Mouse (Mus musculus) forebrain, embryonic 15.5 days (tissue): Measurements from ENCODE around the gene Slc39a2. TPM values are rescaled to one million over a fixed set of nuclear protein-coding genes. Genes with fewer than 3 reads are reported as not detected.
"Not testable (repeated sequence)": the region's sequence is repeated elsewhere in the genome, so short reads cannot be mapped to it uniquely, and the experiment has no call there.

Experiments used
- ATAC-seq: fragments of 200-750 bp; cut with Nextera tagmentation; replicated peaks from 2 replicates; pipeline ENCODE4 v1.8.0; 2017; ENCODE audit warnings: mild to moderate bottlenecking, moderate TSS enrichment, moderate library complexity
- H3K27ac ChIP-seq: fragments of 300-500 bp; sonication (generic); replicated peaks from 2 replicates; pipeline ENCODE4 v1.5.1; 2015; ENCODE audit warnings: mild to moderate bottlenecking, inconsistent platforms
- H3K27me3 ChIP-seq: fragments of 300-500 bp; sonication (generic); 2 replicates; pipeline ENCODE4 v1.6.1; 2015; ENCODE audit warnings: inconsistent platforms
- H3K36me3 ChIP-seq: fragments of 300-500 bp; sonication (generic); 2 replicates; pipeline ENCODE4 v1.6.1; 2015; ENCODE audit warnings: mild to moderate bottlenecking, inconsistent platforms
- H3K4me1 ChIP-seq: fragments of 300-500 bp; sonication (generic); 2 replicates; pipeline ENCODE4 v1.6.1; 2015; ENCODE audit warnings: inconsistent platforms
- H3K4me2 ChIP-seq: fragments of 300-500 bp; sonication (generic); replicated peaks from 2 replicates; pipeline ENCODE4 v1.6.1; 2015; ENCODE audit warnings: mild to moderate bottlenecking, inconsistent platforms
- H3K4me3 ChIP-seq: fragments of 300-500 bp; sonication (generic); 2 replicates; pipeline ENCODE4 v1.5.1; 2015; ENCODE audit warnings: mild to moderate bottlenecking, inconsistent platforms
- H3K9ac ChIP-seq: fragments of 300-500 bp; sonication (generic); replicated peaks from 2 replicates; pipeline ENCODE4 v1.6.1; 2015; ENCODE audit warnings: mild to moderate bottlenecking, inconsistent platforms
- H3K9me3 ChIP-seq: fragments of 300-500 bp; sonication (generic); 2 replicates; pipeline ENCODE4 v1.6.1; 2016; ENCODE audit warnings: inconsistent platforms
- WGBS: fragments of 180-500 bp; shearing (Covaris S2); methylation state at CpG from one replicate; pipeline ENCODE4 v1.1.7; 2015; ENCODE audit warnings: mixed read lengths; 5-methylcytosine and 5-hydroxymethylcytosine counted together
- polyA plus RNA-seq: library from polyadenylated mRNA; unstranded; fragments of >200 nt; fragmentation: Nextera tagmentation; extraction: Ambion mirVana; gene quantifications from 2 replicates; pipeline ENCODE4 v1.2.1, GENCODE M21; 2015

Slc39a2 gene
- polyA plus RNA-seq, 1 experiment from 2014 or later: 1.9 TPM

DNA sequence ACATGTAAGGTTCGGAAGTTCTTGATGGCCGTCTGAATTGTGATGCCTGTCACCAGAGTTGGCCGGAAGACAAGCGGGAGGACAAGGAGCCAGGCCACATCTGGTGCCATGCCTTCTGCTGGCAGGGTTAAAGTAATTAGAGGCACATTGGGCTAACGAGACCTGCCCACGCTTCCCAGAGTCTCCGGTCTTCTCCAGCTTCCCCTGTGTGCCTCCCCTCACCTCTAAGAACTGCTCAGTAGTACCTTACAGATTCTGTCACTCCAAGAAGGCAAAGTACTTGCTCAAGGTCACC lies 29.8 kb downstream of the Slc39a2 start, which contains the start of gene Rnase13:
TSS of gene Rnase13 (minus strand) at position 203 of the 295 bp plus-strand sequence.
- 62% methylated on average over 7 of the region's 7 CpGs for WGBS
- H3K27ac ChIP-seq: no peak within 1 kb of the TSS

GRCm38 (mm10) chr14:51922910-51923309 lies 30.2 kb downstream of the Slc39a2 start:
- Histone ChIP-seq H3K36me3 (no peaks in the 10 kb centered on the region), H3K27me3 (no peaks in the 10 kb centered on the region), H3K9ac (no peak overlapping the region), H3K4me3 (no peak overlapping the region), H3K27ac (no peak overlapping the region), H3K9me3 (no peaks in the 10 kb centered on the region), H3K4me1 (peaks cover 8% of the 10 kb centered on the region; the same call in 1 of the 2 replicates), H3K4me2 (no peak overlapping the region)
- WGBS: 95% methylated on average over 2 of the region's 2 CpGs
- ATAC-seq: no peak

More for the DNA sequence above, 29.8 kb downstream of the Slc39a2 start, which contains the start of gene Rnase13:
- peaks cover 8% of the 10 kb centered on the region; the same call in 1 of the 2 replicates for H3K4me1 ChIP-seq
- H3K4me3 ChIP-seq: no peak within 1 kb of the TSS
- no peak for ATAC-seq
- no peaks in the 10 kb centered on the region for H3K27me3 ChIP-seq
- H3K9ac ChIP-seq: no peak within 1 kb of the TSS
- H3K36me3 ChIP-seq: no peaks in the 10 kb centered on the region
- no peak within 1 kb of the TSS for H3K4me2 ChIP-seq
- H3K9me3 ChIP-seq: no peaks in the 10 kb centered on the region

GRCm38 (mm10) chr14:51923492-51923891 lies 30.8 kb downstream of the Slc39a2 start:
- H3K4me3 ChIP-seq: no peak overlapping the region
- H3K4me1 ChIP-seq: peaks cover 8% of the 10 kb centered on the region; the same call in 1 of the 2 replicates
- ATAC-seq: no peak
- H3K27ac ChIP-seq: no peak overlapping the region
- no peaks in the 10 kb centered on the region for H3K36me3 ChIP-seq
- H3K9ac ChIP-seq: no peak overlapping the region
- H3K9me3 ChIP-seq: no peaks in the 10 kb centered on the region
- no peak overlapping the region for H3K4me2 ChIP-seq
- 87% methylated on average over 4 of the region's 4 CpGs for WGBS
- H3K27me3 ChIP-seq: no peaks in the 10 kb centered on the region

GRCm38 (mm10) chr14:51926930-51927329 lies 34.2 kb downstream of the Slc39a2 start:
- H3K4me1 ChIP-seq: peaks cover 19% of the 10 kb centered on the region; the same call in 1 of the 2 replicates
- H3K4me2 ChIP-seq, H3K9me3 ChIP-seq, H3K27ac ChIP-seq, H3K4me3 ChIP-seq, ATAC-seq, H3K27me3 ChIP-seq, H3K36me3 ChIP-seq, H3K9ac ChIP-seq: not testable (repeated sequence)
- 95% methylated on average over 11 of the region's 11 CpGs for WGBS

GRCm38 (mm10) chr14:51929309-51929943 lies 36.7 kb downstream of the Slc39a2 start:
- Histone ChIP-seq H3K9ac (no peak overlapping the region), H3K36me3 (no peaks in the 10 kb centered on the region), H3K4me1 (peaks cover 14% of the 10 kb centered on the region; the same call in 1 of the 2 replicates), H3K27me3 (no peaks in the 10 kb centered on the region), H3K9me3 (no peaks in the 10 kb centered on the region), H3K4me3 (no peak overlapping the region), H3K4me2 (no peak overlapping the region), H3K27ac (0 out of 2 replicates have a peak overlapping the region, but pooled peaks have one; percentile 9)
- WGBS: 72% methylated on average over 8 of the region's 8 CpGs
- peak; percentile 42; the same call in 1 of the 2 replicates for ATAC-seq

DNA sequence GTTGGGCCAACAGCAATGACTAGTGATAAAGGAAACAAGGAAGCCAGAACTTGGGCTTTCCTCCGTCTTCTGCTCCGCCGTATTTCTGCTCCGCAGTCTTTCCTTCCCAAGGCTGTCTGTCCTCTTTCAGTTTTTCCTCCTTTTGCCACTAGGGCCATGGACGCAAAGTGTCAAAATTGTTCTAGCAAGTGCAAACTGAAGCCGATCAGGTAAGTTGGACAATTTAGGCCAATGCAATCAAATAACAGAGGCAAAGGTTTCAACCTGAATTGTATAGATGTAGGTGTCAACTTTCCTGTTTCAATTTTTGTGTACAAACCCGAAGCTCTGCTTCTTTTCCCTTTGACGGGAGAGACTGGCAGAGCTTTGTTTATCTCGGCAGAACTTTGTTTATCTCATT lies 37.3 kb downstream of the Slc39a2 start:
- Histone ChIP-seq H3K4me2 (no peak overlapping the region), H3K27me3 (no peaks in the 10 kb centered on the region), H3K36me3 (no peaks in the 10 kb centered on the region), H3K27ac (peak overlapping the region; percentile 9; the same call in 1 of the 2 replicates), H3K9ac (no peak overlapping the region), H3K9me3 (no peaks in the 10 kb centered on the region), H3K4me3 (no peak overlapping the region), H3K4me1 (peaks cover 14% of the 10 kb centered on the region; the same call in 1 of the 2 replicates)
- ATAC-seq: no peak
- WGBS: 62% methylated on average over 9 of the region's 9 CpGs

- Histone ChIP-seq H3K27ac (no peak overlapping the region), H3K4me2 (no peak overlapping the region), H3K4me1 (peaks cover 14% of the 10 kb centered on the region; the same call in 1 of the 2 replicates), H3K27me3 (no peaks in the 10 kb centered on the region), H3K9ac (no peak overlapping the region), H3K36me3 (no peaks in the 10 kb centered on the region), H3K9me3 (no peaks in the 10 kb centered on the region), H3K4me3 (no peak overlapping the region)
- ATAC-seq: peak; percentile 87
- 32% methylated on average over 5 of the region's 5 CpGs for WGBS
These were observed 38.1 kb downstream of the Slc39a2 start for GRCm38 (mm10) chr14:51930824-51931223.

DNA sequence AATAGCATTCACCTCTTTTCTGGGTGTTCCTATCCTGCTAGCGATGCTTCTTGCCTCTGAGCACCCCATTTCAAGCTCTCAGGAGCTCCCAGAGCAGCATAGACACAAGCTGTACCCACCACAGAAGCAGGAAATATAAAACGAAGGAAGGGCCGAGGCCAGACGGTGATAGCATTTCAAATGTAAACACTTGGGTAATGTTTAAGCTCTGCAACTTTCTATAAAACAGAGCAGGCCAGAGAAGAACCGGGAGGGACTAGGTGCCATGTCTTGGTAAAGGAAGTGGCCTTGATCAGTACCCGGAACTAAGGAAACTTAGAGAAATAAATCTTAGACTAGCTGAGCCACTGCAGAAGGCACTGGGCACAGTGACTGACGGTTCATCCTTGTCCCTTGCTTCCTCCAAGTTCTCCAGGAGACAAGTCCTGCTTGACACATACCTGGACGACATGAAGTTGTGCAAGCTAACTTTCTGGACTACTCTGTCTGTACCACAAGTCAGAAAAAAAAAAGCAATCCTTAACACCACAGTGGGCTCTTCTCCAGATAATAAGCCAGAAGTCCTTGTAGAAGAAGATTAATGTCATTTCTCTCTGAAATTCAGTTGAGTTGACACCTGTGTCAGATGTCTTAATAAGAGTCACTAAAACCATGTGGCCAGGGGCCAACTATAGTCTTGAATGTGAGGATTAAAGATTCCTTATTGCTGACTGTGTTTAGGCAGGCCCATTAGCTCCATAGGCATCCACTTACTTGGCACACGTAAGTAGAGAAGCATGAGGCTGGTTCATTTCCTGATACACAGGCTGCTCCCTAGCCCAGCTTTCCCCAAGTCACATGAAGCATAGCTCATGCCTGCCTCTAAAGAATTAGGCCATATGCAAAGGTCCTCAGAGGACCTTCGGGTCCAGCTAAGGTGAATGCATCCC lies 39.7 kb downstream of the Slc39a2 start:
- no peak for ATAC-seq
- no peak overlapping the region for H3K9ac ChIP-seq
- H3K36me3 ChIP-seq: no peaks in the 10 kb centered on the region
- H3K9me3 ChIP-seq: no peaks in the 10 kb centered on the region
- H3K4me1 ChIP-seq: peaks cover 14% of the 10 kb centered on the region; the same call in 1 of the 2 replicates
- no peaks in the 10 kb centered on the region for H3K27me3 ChIP-seq
- no peak overlapping the region for H3K4me3 ChIP-seq
- H3K27ac ChIP-seq: no peak overlapping the region
- WGBS: 84% methylated on average over 10 of the region's 10 CpGs
- no peak overlapping the region for H3K4me2 ChIP-seq

DNA sequence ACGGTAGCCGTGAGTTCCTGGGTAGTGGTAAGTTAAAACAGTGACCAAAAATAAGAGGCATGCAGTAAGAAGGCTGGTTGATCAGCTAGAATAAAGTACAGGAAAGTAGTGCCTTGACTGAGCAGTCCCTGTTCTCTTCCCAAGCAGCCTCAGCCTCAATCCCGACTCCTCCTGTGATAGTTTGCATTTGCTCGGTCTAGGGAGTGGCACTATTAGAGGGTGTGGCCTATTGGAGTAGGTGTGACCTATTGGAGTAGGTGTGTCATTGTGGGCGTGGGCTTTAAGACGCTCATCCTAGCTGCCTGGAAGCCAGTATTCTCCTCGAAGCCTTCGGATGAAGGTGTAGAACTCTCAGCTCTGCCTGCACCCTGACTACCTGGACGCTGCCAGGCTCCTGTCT lies 46.3 kb downstream of the Slc39a2 start:
- Histone ChIP-seq H3K4me2 (no peak overlapping the region), H3K27me3 (no peaks in the 10 kb centered on the region), H3K9ac (no peak overlapping the region), H3K36me3 (no peaks in the 10 kb centered on the region), H3K4me3 (no peak overlapping the region), H3K27ac (no peak overlapping the region), H3K4me1 (no peaks in the 10 kb centered on the region), H3K9me3 (no peaks in the 10 kb centered on the region)
- 88% methylated on average over 9 of the region's 9 CpGs for WGBS
- ATAC-seq: no peak

DNA sequence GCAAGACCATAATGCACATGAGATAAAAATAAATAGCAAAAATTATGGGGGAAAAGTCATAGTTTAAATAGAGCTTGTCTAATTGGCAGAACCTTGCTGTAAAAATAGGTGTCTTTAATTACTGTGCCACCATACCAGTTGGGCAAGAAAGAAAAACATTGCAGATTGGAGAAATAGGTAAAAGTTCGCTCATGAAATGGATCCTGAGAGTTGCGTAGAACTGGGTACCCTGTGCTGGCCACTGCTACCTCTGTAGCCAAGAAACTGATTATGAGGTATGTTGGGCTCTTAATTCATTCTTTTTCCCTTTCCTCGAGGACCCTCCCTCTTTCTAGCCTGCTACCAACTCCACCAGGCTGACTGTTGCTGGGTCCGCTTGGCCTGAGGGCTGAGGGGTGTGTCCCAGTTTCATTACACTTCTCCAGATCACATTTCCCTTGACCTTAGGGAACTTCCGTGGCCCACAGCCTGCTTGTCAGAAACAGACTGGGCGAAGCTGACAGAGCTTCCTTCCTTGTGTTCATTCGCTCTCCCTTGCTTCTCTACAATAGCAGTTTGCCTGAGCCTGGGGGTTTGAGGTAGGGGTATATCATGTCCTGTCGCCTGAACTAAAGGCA lies 48.4 kb downstream of the Slc39a2 start:
- H3K27me3 ChIP-seq: no peaks in the 10 kb centered on the region
- H3K4me2 ChIP-seq: no peak overlapping the region
- H3K4me3 ChIP-seq: no peak overlapping the region
- 33% methylated on average over 8 of the region's 8 CpGs for WGBS
- H3K9ac ChIP-seq: no peak overlapping the region
- H3K4me1 ChIP-seq: no peaks in the 10 kb centered on the region
- H3K36me3 ChIP-seq: no peaks in the 10 kb centered on the region
- ATAC-seq: no peak
- H3K27ac ChIP-seq: no peak overlapping the region
- no peaks in the 10 kb centered on the region for H3K9me3 ChIP-seq

DNA sequence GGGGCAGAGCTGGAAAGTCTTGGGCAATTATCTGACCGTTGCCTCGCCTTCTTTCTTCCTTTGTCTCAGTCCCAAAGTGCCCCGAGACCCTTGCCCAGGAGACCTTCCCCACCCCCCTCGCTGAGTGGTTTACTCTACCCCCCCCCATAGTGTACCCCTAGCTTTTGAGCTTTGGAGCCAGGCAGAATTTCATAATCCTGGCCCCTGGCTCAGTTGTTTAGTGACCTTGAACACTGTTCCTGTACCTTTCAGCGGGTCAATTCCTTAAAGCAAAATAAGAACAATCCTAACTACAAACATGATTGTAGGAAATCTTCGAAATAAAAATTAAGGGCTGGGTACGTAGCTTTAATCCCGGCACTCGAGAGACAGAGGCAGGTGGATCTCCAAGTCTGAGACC lies 48.9 kb downstream of the Slc39a2 start:
- WGBS: 52% methylated on average over 9 of the region's 9 CpGs
- H3K4me2 ChIP-seq: no peak overlapping the region
- H3K9me3 ChIP-seq: no peaks in the 10 kb centered on the region
- H3K27me3 ChIP-seq: no peaks in the 10 kb centered on the region
- no peak overlapping the region for H3K27ac ChIP-seq
- H3K4me1 ChIP-seq: no peaks in the 10 kb centered on the region
- no peak overlapping the region for H3K4me3 ChIP-seq
- no peak overlapping the region for H3K9ac ChIP-seq
- no peak for ATAC-seq
- H3K36me3 ChIP-seq: no peaks in the 10 kb centered on the region

DNA sequence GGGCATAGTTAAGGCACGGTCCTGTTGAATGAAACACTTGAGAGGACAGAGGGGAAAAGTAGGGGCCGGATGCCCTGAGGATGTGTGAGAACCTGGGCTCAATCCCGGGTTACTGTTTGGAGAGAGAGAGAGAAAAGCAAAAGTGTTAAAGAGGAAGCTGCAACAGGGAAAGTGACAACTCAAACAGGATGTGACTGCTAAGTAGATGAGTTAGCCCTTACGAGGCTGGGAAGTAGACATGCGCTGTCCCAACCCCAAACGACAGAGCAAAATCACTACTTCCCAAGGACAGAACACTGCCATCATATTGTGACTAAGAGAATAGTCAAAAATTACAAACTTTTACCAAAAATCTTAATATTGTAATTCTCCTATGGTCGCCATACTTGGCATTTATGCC lies 49.5 kb downstream of the Slc39a2 start:
- WGBS: 75% methylated on average over 7 of the region's 7 CpGs
- Histone ChIP-seq H3K4me2 (no peak overlapping the region), H3K9me3 (no peaks in the 10 kb centered on the region), H3K4me3 (no peak overlapping the region), H3K4me1 (no peaks in the 10 kb centered on the region), H3K27me3 (no peaks in the 10 kb centered on the region), H3K36me3 (no peaks in the 10 kb centered on the region), H3K27ac (no peak overlapping the region), H3K9ac (no peak overlapping the region)
- no peak for ATAC-seq
